Mouse (Mus musculus) layer of hippocampus, adult 9-11 months (tissue): ENCODE measurements around the gene Prex1.

Experiments used
- DNase-seq: peaks from one replicate; pipeline ENCODE4 v3.0.0; 2022

Gene Prex1

GRCm38 (mm10) chr2:166551831-166552498 lies 161.7 kb downstream of the Prex1 start:
- no peak for DNase-seq

- DNase-seq, result peak; percentile 37
Measured at GRCm38 (mm10) chr2:166549871-166550270, 163.8 kb downstream of the Prex1 start.

GRCm38 (mm10) chr2:166549069-166549468 lies 164.6 kb downstream of the Prex1 start:
- DNase-seq, result no peak

GRCm38 (mm10) chr2:166545580-166545979 lies 168.1 kb downstream of the Prex1 start:
- no peak for DNase-seq

GRCm38 (mm10) chr2:166544575-166545251 lies 168.9 kb downstream of the Prex1 start:
- peak; percentile 76 for DNase-seq

- no peak for DNase-seq
Measured at GRCm38 (mm10) chr2:166541112-166541928, 172.3 kb downstream of the Prex1 start.

GRCm38 (mm10) chr2:166540216-166540615 lies 173.4 kb downstream of the Prex1 start:
- no peak for DNase-seq

- DNase-seq, result no peak
Measured at GRCm38 (mm10) chr2:166536896-166537295, 176.7 kb downstream of the Prex1 start.

GRCm38 (mm10) chr2:166535519-166535918 lies 178.1 kb downstream of the Prex1 start:
- DNase-seq, result no peak

GRCm38 (mm10) chr2:166526204-166526603 lies 187.4 kb downstream of the Prex1 start:
- no peak for DNase-seq

- no peak for DNase-seq
Measured at GRCm38 (mm10) chr2:166523156-166523890, 190.3 kb downstream of the Prex1 start.

GRCm38 (mm10) chr2:166522612-166523120 lies 191.0 kb downstream of the Prex1 start:
- no peak for DNase-seq

- DNase-seq, result no peak
Measured at GRCm38 (mm10) chr2:166521878-166522611, 191.6 kb downstream of the Prex1 start.

- DNase-seq, result no peak
Measured at GRCm38 (mm10) chr2:166521461-166521860, 192.2 kb downstream of the Prex1 start.

- DNase-seq, result no peak
Measured at GRCm38 (mm10) chr2:166520536-166520935, 193.1 kb downstream of the Prex1 start.

- peak; percentile 18 for DNase-seq
Measured at GRCm38 (mm10) chr2:166517392-166518174, 196.0 kb downstream of the Prex1 start.

- no peak for DNase-seq
Measured at GRCm38 (mm10) chr2:166516818-166517353, 196.7 kb downstream of the Prex1 start.
